Mouse (Mus musculus) thymus, postnatal 14 days (tissue): ENCODE measurements around the gene Prdm15.

Experiments used
- DNase-seq: peaks from one replicate; pipeline ENCODE4 v3.0.0; 2021

The Prdm15 gene

GRCm38 (mm10) chr16:97851741-97852319 lies at the start of gene Prdm15:
TSS of gene Prdm15 (minus strand) at chr16:97851850.
- peak; percentile 91 for DNase-seq

DNA sequence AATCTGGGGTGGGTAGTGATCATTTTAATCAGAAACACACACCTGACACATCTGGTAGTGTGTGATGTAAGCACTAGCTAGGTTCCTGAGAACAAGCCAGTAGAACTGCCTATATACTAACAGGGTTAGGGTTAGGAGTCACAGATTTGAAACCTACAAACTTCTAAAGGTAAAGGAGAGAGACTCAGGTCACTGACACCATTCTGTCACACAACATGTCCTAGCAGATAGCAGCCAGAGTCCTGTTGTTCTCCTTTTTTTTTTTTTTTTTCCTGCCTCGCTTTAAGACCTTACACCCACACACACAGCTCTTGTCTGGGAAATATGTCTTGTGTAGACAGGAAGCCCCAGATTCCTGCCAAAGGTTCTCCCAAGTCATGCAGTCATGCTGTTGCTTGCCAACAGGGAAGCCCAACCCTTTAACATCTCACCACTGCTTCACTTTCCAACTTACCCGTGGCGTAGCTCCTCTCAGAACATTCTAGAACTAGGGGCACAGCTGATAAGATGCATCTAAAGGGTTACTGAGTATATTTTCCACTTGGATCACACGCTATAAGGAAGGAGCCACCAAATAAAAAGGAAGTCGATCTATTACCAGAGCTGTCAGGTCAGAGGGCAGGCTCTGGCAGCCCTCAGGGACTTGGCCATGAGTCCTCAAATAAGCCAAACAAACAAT lies 45.8 kb upstream of the Prdm15 start:
- no peak for DNase-seq

DNA sequence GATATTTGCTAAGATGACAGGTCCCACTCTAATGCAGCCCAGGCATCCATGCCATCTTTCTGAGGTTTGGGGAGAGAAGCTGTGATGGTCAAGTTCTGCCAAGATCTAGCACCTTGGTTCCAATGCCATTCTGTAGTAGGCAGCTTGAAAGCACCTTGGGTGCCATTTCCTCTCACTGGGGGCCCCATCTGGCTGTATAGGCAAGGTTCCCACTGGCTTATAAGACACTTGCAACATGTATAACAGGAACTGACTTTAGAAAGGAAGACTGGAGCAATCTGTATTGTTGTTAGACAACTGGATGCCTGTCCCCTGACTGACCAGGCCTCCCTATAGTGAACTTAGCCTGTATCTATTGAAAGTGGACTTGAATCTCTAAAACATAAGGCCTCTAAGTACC lies 36.1 kb upstream of the Prdm15 start:
- no peak for DNase-seq

- DNase-seq, result no peak
Observed at GRCm38 (mm10) chr16:97883696-97884095, 32.0 kb upstream of the Prdm15 start.

DNA sequence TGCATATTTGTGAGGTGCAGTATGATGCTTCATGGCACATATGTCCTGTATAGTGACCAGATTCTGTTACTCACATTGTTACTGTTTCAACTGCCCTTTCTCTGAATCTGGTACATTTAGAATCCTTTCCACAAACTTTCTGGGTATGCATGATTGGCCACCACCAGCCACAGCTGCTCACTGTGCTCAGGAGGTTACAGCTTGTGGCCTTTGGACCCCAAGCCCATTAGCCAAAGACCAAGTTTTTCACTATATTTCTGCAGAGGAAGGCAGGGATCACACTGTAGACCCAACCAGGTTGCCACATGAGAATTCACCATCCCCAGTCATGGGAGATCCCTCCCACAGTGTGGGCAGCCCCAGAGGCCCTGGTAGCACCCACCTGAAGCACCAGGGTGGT lies 31.2 kb upstream of the Prdm15 start:
- DNase-seq, result no peak

DNA sequence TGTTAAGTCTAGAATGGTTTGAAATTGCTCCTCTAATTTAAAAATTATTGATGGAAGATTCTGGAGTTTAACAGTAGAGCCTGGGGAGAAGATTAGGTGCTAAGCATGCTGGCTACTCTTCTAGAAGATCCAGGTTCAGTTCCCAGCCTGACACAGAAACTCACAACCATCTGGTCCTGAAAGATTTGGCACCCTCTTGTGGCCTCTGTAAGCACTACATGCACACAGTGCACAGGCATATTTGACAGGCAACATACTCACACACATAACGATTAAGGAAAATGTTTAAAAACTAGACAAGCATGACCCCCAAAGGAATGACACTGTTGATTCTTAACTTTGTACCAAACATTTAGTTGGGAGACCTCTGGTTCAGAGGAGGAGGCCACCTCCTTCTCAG lies 27.5 kb upstream of the Prdm15 start:
- DNase-seq, result peak; percentile 71

DNA sequence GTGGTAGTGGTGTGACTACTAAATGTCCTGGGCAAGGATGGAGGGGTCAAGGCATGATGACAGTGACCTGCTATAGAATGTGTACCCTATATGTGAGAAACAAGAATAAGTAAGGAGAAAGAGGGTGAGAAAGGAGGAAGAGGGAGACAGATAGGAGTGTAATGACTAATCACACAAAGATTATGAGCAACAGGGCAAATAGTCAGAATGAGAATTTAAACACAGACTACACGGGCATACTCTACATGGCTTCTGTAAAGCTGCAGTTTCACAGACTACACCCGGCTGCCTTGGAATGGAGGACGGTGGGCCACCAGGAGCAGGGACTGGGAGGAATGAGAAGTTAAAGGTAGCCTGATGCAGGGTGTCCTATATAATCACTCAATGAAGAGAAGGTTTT lies 25.9 kb upstream of the Prdm15 start:
- DNase-seq, result no peak

DNA sequence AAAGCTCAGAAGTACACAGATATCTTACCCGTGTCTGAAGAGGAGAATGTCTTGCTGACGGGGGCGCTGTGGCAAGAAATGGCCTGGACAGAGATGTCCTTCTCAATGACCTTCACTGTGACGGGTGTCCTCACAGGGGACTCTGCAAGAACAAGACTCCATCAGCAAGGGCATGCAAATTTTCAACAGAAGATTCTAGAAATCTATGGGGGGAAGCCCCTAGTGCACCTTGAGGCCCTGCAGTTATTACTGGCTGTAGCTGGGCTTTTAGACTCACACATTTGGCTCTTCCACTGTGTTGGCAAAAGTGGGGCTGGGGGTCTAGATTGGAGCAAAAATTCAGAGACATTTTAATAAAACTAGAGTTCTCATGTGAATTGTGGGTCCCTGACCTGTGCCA lies 23.5 kb upstream of the Prdm15 start:
- no peak for DNase-seq

DNA sequence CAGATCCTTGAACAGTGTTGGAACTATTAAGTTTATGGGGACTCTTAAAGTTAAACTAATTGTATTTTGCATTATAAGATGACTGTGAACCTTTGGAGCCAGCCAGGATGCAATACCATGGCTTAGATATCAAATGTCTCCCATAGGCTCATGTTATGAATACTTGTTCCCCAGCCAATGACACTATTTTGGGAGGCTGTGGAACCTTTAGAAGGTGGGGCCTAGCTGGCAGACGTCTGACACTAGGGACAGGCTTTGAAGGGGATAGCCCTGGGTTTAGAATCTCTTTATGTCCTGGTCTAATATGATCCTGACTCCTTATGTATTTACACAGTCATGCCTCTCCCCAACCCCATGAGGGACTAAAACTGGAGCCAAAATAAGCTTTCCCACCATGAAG lies 22.7 kb upstream of the Prdm15 start:
- DNase-seq, result no peak

DNA sequence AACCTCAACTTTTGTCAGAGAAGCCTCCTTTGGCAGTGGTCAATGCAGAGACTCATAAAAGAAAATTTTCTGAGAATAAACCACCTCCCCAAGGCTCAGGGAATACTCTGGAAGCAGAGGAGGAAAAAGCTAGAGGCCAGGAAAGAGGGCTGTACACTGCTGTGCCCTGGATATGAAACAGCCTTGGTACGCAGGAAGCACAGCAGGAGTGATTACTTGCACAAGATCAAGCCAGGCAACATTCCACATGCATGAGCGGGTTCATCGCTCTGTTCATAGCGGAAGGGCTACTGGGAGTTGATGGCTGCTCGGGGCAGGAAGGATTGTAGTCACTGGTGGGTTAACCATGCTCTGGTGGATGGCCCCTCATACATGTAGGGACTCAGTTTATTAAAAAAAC lies 21.0 kb upstream of the Prdm15 start:
- DNase-seq, result no peak

DNA sequence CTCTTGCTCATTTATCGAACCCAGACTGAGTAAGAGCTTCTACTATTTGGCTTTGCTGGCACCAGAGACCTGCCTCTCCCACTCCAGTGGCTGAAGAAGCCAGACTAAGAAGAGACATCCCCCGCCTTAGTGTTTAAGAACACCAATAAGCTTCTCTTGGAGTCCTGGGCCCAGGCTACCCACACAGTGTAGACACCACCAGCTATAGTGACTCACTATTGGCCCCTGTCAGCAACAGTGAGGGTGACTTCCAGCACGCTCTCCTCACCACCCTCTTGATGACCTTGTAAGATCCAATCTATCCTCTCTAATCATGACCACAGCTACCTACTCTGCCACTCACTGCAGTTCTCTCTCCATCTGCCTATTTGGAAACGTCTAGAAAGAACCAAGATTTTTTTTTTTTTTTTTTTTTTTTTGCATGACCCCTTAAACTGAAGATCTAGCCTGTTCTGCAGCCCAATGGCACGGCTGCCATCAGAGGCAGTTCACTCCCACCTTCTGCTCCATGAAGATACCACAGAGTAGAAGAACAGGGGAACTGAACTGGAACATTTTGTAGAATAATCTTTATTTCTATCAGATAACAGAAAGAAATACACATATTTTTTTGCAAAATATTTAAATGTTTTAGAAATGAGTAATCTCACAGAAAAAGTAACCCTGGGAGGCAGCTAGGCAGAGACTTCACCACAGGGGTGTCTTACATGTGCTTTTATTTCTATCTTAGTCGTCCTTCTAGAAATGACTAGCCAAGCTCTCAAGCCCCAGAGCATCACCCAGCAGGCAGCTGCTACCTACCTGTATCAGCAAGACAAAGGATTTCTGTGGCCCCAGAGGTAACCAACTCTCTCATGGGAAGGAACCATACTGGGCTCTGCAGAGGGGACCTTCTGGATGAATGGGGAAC lies 17.8 kb upstream of the Prdm15 start:
- DNase-seq, result no peak

DNA sequence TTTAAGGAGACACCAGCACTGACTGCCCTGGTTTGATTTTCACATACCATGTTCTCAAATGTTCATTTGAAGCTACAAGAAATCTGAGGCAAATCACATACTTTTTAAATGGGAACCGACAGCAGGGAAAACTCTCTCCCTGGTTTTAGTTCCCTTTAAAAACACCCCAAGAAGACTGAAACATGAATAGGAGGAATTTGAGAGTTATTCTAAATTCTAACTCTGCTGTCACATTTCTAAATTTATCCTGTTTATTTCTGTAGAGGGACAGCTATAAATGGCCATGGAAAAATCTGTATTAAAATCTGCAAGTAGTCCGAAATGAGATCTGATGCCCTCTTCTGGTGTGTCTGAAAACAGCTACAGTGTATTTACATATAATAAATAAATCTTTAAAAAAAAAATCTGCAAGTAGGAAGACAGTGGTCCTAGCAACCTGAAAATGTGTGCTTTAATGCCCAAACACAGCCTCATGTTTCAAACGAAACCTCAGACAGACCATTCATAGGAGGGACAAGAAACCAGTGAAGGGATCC lies 12.3 kb upstream of the Prdm15 start:
- no peak for DNase-seq

- no peak for DNase-seq
Observed at GRCm38 (mm10) chr16:97856050-97856449, 4.4 kb upstream of the Prdm15 start.

DNA sequence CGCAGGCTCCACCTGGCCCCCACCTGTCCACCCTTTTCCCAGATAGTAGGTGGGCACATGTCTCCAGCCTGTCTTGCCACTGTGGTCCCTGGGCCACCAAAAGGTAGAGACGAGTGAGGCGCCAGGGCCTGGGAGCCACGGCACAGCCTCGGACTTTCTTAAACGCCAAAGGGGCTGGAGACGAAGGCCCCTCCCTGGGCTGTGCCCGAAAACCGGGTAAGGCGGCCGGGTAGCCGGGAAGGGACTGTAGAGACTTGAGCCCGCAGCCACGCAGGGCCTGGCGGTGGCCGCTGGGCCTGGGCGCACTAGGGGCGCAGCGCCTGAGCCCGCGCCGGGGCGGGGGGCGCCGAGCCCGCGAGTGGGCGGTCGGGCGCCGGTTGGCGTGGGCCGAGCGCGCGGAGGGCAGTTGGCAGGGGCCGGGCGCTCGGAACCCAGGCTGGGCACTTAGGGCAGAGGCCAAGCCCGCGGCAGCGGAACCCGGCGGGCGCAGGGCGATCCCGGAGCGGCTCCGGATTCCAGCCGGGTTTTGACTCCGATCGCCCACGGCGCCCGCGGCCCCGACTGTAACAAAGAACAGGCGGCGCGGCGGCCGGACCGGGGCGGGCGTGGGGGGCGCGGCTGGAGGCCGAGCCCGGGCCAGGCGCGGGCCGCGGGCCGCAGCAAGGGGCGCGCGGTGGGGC lies 449 bp downstream of the Prdm15 start:
- DNase-seq, result peak; percentile 90

- DNase-seq, result no peak
Observed at GRCm38 (mm10) chr16:97850667-97851060, 986 bp downstream of the Prdm15 start.

DNA sequence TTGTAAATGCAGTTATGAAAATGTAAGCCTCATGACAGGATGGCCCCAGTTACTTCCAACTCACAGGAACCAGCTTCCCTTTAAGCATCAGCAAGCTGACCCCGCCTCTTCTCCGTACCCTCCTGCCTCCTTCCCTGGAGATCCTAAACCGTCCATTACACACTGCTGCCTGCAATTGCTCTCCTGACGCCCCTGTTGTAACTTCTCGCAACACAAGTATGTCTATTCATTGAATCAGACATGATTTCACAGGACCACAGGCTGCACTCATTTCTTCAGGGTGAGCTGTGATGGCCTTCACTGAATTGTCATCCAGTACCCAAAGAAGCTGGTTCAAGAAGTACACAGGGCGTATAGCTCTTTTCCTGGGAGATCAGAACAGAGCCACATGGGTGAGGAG lies 2.8 kb downstream of the Prdm15 start:
- DNase-seq, result no peak

DNA sequence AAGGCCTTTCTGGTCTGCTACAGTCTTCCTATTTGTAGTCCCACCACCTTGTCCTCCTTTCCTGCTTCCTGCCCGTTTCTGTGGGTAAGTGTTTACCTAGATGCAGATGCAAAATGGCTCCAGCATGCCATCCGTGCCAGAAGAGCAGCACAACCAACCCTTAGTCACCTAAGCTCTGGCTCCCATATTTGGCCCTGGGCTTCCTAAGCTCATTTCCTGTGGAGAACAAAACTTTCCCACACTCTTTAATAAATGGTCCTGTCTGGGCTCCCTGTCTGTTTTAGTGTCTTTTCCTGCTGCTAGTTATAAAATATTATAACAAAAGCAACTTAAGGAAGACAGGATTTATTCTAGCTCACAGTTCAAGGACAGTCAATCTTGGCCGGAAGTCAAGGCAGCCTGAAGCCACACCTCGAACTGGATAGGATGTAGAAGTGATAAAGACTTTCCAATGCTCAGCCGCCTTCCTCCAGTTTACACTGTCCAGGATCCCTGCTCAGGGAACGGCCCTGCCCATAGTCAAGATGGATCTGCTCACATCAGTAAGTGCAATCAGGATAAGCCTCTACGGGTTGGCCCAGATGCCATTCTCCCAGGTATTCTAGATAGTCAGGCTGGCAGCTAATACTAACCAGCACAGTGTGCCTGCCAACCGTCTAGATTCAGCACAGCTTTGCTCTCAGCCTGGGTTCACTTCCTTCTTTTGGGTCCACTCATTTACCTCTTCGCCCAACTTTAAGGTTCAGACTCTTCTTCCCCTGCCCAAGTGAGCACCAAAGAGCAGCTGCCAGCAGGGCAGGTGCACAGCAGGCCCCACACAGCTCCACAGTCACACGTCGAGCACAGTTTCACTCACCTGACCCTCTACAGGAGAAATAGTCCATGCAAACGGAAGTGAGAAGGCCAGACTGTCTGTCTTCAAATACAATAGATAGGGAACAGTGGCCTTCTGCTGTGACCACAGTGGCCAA lies 6.4 kb downstream of the Prdm15 start:
- DNase-seq, result no peak

DNA sequence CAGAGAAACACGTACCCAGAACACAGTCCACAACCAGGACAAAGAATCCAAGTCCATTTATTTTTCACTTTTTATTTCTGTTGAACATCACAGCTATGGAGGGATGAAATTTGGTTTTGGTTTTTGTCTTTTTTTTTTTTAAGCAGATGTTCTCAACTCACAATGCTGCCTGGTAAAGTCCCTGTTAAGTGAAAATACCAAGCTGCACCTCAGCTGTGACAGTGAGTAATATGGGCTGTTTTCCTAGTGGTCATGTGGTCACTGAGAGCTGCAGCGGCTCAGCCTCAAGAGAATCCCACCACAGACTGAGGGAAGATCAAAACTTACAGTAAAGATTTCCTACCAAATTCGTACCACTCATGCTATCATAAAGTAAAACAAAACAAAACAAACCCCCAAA lies 19.5 kb downstream of the Prdm15 start:
- no peak for DNase-seq

GRCm38 (mm10) chr16:97828207-97828606 lies 23.4 kb downstream of the Prdm15 start:
- no peak for DNase-seq

GRCm38 (mm10) chr16:97823311-97824007 lies 28.2 kb downstream of the Prdm15 start:
- DNase-seq, result no peak

- no peak for DNase-seq
Observed at GRCm38 (mm10) chr16:97819532-97819931, 32.1 kb downstream of the Prdm15 start.
